Mouse (Mus musculus) cerebral cortex, adult 2 months (tissue): ENCODE data around the gene Smco1.

Experiments used
- WGBS: fragments of 180-500 bp; shearing (Covaris S2); methylation state at CpG from one replicate; pipeline ENCODE4 v1.1.7; 2018; 5-methylcytosine and 5-hydroxymethylcytosine counted together

Gene Smco1

GRCm38 (mm10) chr16:32312859-32313258 is 41.6 kb downstream of the Smco1 start:
- WGBS, result 91% methylated on average over 4 of the region's 4 CpGs

- WGBS, result 72% methylated on average over 2 of the region's 2 CpGs
Measured at GRCm38 (mm10) chr16:32316601-32317000, 45.3 kb downstream of the Smco1 start.

- WGBS, result 42% methylated on average over 7 of the region's 7 CpGs
Measured at GRCm38 (mm10) chr16:32323953-32324352, 52.7 kb downstream of the Smco1 start.
